Mouse (Mus musculus) liver, embryonic 14.5 days (tissue): Measurements from ENCODE around the gene Cfdp1. TPM values are rescaled to one million over a fixed set of nuclear protein-coding genes. Genes with fewer than 3 reads are reported as not detected.

Experiments
- ATAC-seq: fragments of 200-750 bp; cut with Nextera tagmentation; 2 replicates; pipeline ENCODE4 v1.8.0; 2017; ENCODE audit warnings: moderate number of reproducible peaks, mild to moderate bottlenecking, moderate library complexity; ENCODE audit not compliant: insufficient read depth
- DNase-seq, 3 experiments: peaks; one replicate each; pipeline ENCODE4 v3.0.0-alpha.2; 2012 to 2013; ENCODE audit warnings: low read depth in 3 of 3, low spot score in 3 of 3
- H3K27ac ChIP-seq: fragments of 300-500 bp; sonication (generic); 2 replicates; pipeline ENCODE4 v1.5.1; 2014; ENCODE audit warnings: moderate library complexity, mild to moderate bottlenecking, control low read depth, inconsistent platforms
- H3K27me3 ChIP-seq: fragments of 300-500 bp; sonication (generic); 2 replicates; pipeline ENCODE4 v1.6.1; 2014; ENCODE audit warnings: mild to moderate bottlenecking, low read length, moderate library complexity; ENCODE audit not compliant: control insufficient read depth, insufficient read depth
- H3K36me3 ChIP-seq: fragments of 300-500 bp; sonication (generic); replicated peaks from 2 replicates; pipeline ENCODE4 v1.6.1; 2014; ENCODE audit warnings: low read depth; ENCODE audit not compliant: control insufficient read depth, insufficient read depth
- H3K4me1 ChIP-seq, 2 experiments: fragments of 200-500 bp in 1 of 2; fragments of 300-500 bp in 1 of 2; sonication (generic) in 1 of 2; replicated peaks; 2 replicates each; pipeline ENCODE4 v1.6.1; 2012 to 2014; ENCODE audit warnings: antibody characterized with exemption in 1 of 2, inconsistent platforms in 1 of 2, low read length in 1 of 2; ENCODE audit not compliant: control insufficient read depth in 2 of 2, insufficient read depth in 2 of 2
- H3K4me2 ChIP-seq: fragments of 300-500 bp; sonication (generic); 2 replicates; pipeline ENCODE4 v1.6.1; 2014; ENCODE audit warnings: low read depth, mild to moderate bottlenecking, control low read depth, moderate library complexity
- H3K4me3 ChIP-seq, 2 experiments: fragments of 200-500 bp in 1 of 2; fragments of 300-500 bp in 1 of 2; sonication (generic) in 1 of 2; 2 replicates each; pipeline ENCODE4 v1.5.1; 2012 to 2014; ENCODE audit warnings: low read depth in 2 of 2, low read length in 2 of 2, mild to moderate bottlenecking in 2 of 2, control low read depth in 1 of 2, inconsistent platforms in 1 of 2, moderate library complexity in 1 of 2; ENCODE audit not compliant: insufficient read depth in 1 of 2
- H3K9ac ChIP-seq: fragments of 300-500 bp; sonication (generic); replicated peaks from 2 replicates; pipeline ENCODE4 v1.6.1; 2014; ENCODE audit warnings: mild to moderate bottlenecking, control low read depth, moderate library complexity
- H3K9me3 ChIP-seq: fragments of 300-500 bp; sonication (generic); 2 replicates; pipeline ENCODE4 v1.6.1; 2016; ENCODE audit warnings: low read length, mixed read lengths; ENCODE audit not compliant: control insufficient read depth
- CTCF ChIP-seq: IDR thresholded peaks from 2 replicates; pipeline ENCODE4 v1.5.1; 2016; ENCODE audit warnings: antibody characterized with exemption, low read depth, control low read depth
- EP300 ChIP-seq: IDR thresholded peaks from 2 replicates; pipeline ENCODE4 v1.6.1; 2016; ENCODE audit warnings: antibody characterized with exemption, low read depth
- WGBS: fragments of 180-500 bp; shearing (Covaris S2); extraction: QIAGEN DNeasy Blood & Tissue Kit; methylation state at CpG from one replicate; pipeline ENCODE4 v1.1.7; 2014; ENCODE audit not compliant: insufficient replicate concordance; 5-methylcytosine and 5-hydroxymethylcytosine counted together
- polyA plus RNA-seq, 2 experiments: library from polyadenylated mRNA; depleted of rRNA in 1 of 2; stranded (reverse) in 1 of 2; unstranded in 1 of 2; fragments of >200 nt; fragmentation: Nextera tagmentation in 1 of 2; extraction: Ambion mirVana in 1 of 2; gene quantifications; 2 replicates each; pipeline versions ENCODE4 v1.2.1 to v1.2.3; 2012 to 2014

Gene Cfdp1
- polyA plus RNA-seq, 2 experiments = 46.8 to 82.8 TPM

DNA sequence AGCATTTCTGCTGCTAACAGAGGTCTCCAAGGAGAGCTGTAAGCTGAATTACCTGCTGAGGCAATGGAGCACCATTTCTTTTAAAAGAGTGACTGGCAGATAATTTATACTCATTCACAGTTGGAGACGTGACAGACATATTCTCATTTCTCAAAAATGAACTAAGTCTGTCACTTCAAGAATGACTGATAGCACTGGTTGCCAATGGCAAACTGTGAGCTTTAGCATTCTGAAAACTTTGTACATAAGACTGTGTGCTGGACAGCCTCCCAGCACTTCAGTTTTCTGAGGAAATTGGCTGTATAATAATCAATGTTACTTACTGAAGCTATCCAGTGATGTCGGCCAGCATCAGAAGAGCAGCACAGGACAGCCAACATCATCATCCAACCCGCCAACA is 46.1 kb downstream of the Cfdp1 start:
- H3K27ac ChIP-seq = no peak overlapping the region
- TF ChIP-seq CTCF (no peak), EP300 (no peak)
- H3K4me1 ChIP-seq = no peaks in the 10 kb centered on the region
- no peak overlapping the region for H3K4me3 ChIP-seq
- no peaks in the 10 kb centered on the region for H3K27me3 ChIP-seq
- H3K9me3 ChIP-seq = no peaks in the 10 kb centered on the region
- no peak overlapping the region for H3K4me2 ChIP-seq
- no peak for DNase-seq
- H3K36me3 ChIP-seq = no peaks in the 10 kb centered on the region
- no peak overlapping the region for H3K9ac ChIP-seq
- no peak for ATAC-seq
- WGBS = 76% methylated on average over 3 of the region's 3 CpGs

- Histone ChIP-seq H3K9me3 (no peaks in the 10 kb centered on the region), H3K36me3 (no peaks in the 10 kb centered on the region), H3K9ac (no peak overlapping the region), H3K4me3 (no peak overlapping the region), H3K4me1 (no peaks in the 10 kb centered on the region), H3K27ac (no peak overlapping the region), H3K4me2 (no peak overlapping the region), H3K27me3 (no peaks in the 10 kb centered on the region)
- ATAC-seq (no peak), DNase-seq (no peak)
- TF ChIP-seq CTCF (no peak), EP300 (no peak)
- 80% methylated on average over 8 of the region's 8 CpGs for WGBS
These were observed 50.7 kb downstream of the Cfdp1 start for GRCm38 (mm10) chr8:111803362-111803761.

DNA sequence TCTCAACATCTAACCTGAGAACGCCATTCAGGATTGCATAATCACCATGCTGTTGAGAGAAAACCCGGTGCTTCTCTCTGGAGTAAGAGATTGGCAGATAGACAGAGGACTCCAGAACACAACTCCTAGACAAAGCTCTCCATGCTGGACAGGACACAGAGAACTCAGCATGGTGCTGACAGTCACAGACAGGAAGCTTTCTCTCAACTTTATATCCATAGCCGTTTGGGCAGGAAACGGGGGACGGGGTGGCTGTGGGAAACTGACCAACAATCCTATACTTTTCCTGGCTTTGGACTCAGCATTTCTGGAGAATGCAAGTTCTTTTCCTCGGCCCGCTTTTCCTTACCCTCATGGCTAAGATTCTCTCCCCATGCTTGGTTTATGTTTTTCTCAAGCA is 51.8 kb downstream of the Cfdp1 start:
- Histone ChIP-seq H3K27me3 (no peaks in the 10 kb centered on the region), H3K4me1 (no peaks in the 10 kb centered on the region), H3K9ac (no peak overlapping the region), H3K4me3 (no peak overlapping the region), H3K36me3 (no peaks in the 10 kb centered on the region), H3K9me3 (no peaks in the 10 kb centered on the region), H3K27ac (no peak overlapping the region), H3K4me2 (no peak overlapping the region)
- ATAC-seq (no peak), DNase-seq (no peak)
- WGBS = 55% methylated on average over 7 of the region's 7 CpGs
- TF ChIP-seq CTCF = no peak

- Histone ChIP-seq H3K4me1 (no peaks in the 10 kb centered on the region), H3K36me3 (no peaks in the 10 kb centered on the region), H3K4me2 (no peak overlapping the region), H3K27ac (no peak overlapping the region), H3K9ac (no peak overlapping the region), H3K27me3 (no peaks in the 10 kb centered on the region), H3K4me3 (no peak overlapping the region), H3K9me3 (no peaks in the 10 kb centered on the region)
- TF ChIP-seq CTCF (no peak), EP300 (no peak)
- no peak for ATAC-seq
- WGBS = 53% methylated on average over 6 of the region's 6 CpGs
- no peak for DNase-seq
These were observed 52.6 kb downstream of the Cfdp1 start for GRCm38 (mm10) chr8:111801456-111801855.

- H3K36me3 ChIP-seq = no peaks in the 10 kb centered on the region; the same call in 1 of the 2 replicates
- ATAC-seq (no peak), DNase-seq (no peak)
- 72% methylated on average over 1 of the region's 1 CpGs for WGBS
- H3K27me3 ChIP-seq = no peaks in the 10 kb centered on the region
- H3K4me3 ChIP-seq = no peak overlapping the region
- no peak overlapping the region for H3K4me2 ChIP-seq
- H3K9me3 ChIP-seq = no peaks in the 10 kb centered on the region
- H3K4me1 ChIP-seq = 0 out of 4 replicates have a peak, but pooled peaks cover 0 to 2% of the 10 kb centered on the region in 2 experiments
- TF ChIP-seq EP300 (no peak), CTCF (no peak)
- H3K27ac ChIP-seq = no peak overlapping the region
- H3K9ac ChIP-seq = no peak overlapping the region
These were observed 57.6 kb downstream of the Cfdp1 start for GRCm38 (mm10) chr8:111796528-111796927.
